Mouse (Mus musculus) hindbrain, embryonic 10.5 days (tissue): ENCODE data around the gene Nudt22. TPM values are rescaled to one million over a fixed set of nuclear protein-coding genes. Genes with fewer than 3 reads are reported as not detected.
A peak's percentile ranks its signal among the peaks of the same experiment; 100 is the strongest.

Source experiments
- DNase-seq: peaks from one replicate; pipeline ENCODE4 v3.0.0-alpha.2; 2017; ENCODE audit warnings: low spot score
- H3K27ac ChIP-seq: fragments of 300-500 bp; sonication (generic); 2 replicates; pipeline ENCODE4 v1.5.1; 2016; ENCODE audit warnings: mild to moderate bottlenecking, moderate library complexity
- H3K27me3 ChIP-seq: fragments of 300-500 bp; sonication (generic); 2 replicates; pipeline ENCODE4 v1.6.1; 2016; ENCODE audit warnings: mild to moderate bottlenecking; ENCODE audit not compliant: poor library complexity, insufficient read depth, severe bottlenecking
- H3K36me3 ChIP-seq: fragments of 300-500 bp; sonication (generic); 2 replicates; pipeline ENCODE4 v1.6.1; 2016; ENCODE audit warnings: mild to moderate bottlenecking, moderate library complexity
- H3K4me1 ChIP-seq: fragments of 300-500 bp; sonication (generic); replicated peaks from 2 replicates; pipeline ENCODE4 v1.6.1; 2016; ENCODE audit warnings: mild to moderate bottlenecking
- H3K4me3 ChIP-seq: fragments of 300-500 bp; sonication (generic); 2 replicates; pipeline ENCODE4 v1.5.1; 2016; ENCODE audit warnings: mild to moderate bottlenecking, moderate library complexity
- H3K9me3 ChIP-seq: fragments of 300-500 bp; sonication (generic); 2 replicates; pipeline ENCODE4 v1.6.1; 2016; ENCODE audit warnings: mild to moderate bottlenecking, moderate library complexity
- WGBS: fragments of 180-500 bp; shearing (Covaris S2); methylation state at CpG from one replicate; pipeline ENCODE4 v1.1.7; 2016; 5-methylcytosine and 5-hydroxymethylcytosine counted together
- polyA plus RNA-seq: library from polyadenylated mRNA; unstranded; fragments of >200 nt; fragmentation: Nextera tagmentation; extraction: Ambion mirVana; gene quantifications from 2 replicates; pipeline ENCODE4 v1.2.1, GENCODE M21; 2016

The Nudt22 gene
- polyA plus RNA-seq: 20.6 and 23.2 TPM in 2 replicates

DNA sequence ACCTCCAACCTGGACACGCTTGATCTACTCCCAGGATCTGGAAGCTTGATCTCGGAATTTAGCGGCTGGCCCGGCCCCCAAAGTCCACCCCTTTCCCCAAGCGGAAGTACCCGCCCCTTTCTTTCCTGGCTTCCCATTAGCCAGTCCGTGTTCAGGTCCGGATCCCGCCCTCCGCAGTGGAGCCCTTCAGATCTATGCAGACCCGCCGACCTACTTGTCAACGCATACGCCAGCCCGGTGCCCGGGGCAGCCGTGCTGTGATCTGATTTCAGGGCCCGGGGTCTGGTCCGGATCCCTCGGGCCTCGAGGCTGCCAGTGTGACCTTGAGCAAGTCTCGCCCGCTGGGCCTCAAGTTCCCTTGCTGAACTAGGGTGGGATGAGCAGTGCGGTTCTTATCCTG is at the start of gene Nudt22, which contains the start of gene Trpt1:
Nudt22 (minus strand) TSS at position 112 of the 400 bp plus-strand sequence.
Trpt1 (plus strand) TSS at position 126 of the 400 bp plus-strand sequence.
- peak within 1 kb of the TSS; percentile 90 for H3K27ac ChIP-seq
- H3K36me3 ChIP-seq: peaks cover 31% of the 10 kb centered on the region

DNA sequence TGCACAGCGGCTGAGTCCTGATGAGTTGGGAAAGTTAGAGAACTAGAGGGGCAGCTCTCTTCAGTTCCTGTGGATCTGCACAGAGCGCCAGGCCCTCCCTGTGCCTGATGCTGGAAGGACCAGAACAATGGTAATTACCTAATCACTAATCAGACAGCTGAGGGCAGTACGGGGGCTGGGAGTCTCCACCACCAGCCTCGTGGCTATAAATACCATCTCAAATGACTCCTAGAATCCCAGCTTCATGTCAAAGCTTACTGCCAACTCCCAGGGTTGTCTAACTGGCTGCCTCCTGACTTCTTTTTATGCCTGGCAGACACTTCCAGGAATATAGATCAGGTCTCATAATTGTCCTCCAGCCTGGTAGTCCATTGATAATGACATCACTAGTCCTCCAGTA is 48.8 kb upstream of the Nudt22 start:
- Histone ChIP-seq H3K4me1 (peaks cover 7% of the 10 kb centered on the region), H3K9me3 (no peaks in the 10 kb centered on the region), H3K4me3 (no peak overlapping the region), H3K36me3 (no peaks in the 10 kb centered on the region), H3K27ac (peak overlapping the region; percentile 23; the same call in 1 of the 2 replicates), H3K27me3 (no peaks in the 10 kb centered on the region)
- WGBS: 53% methylated on average over 4 of the region's 4 CpGs
- no peak for DNase-seq

More for the DNA sequence above, at the start of gene Nudt22, which contains the start of gene Trpt1:
- Histone ChIP-seq H3K4me1 (peaks cover 55% of the 10 kb centered on the region), H3K4me3 (peak within 1 kb of the TSS; percentile 72), H3K9me3 (no peaks in the 10 kb centered on the region), H3K27me3 (no peaks in the 10 kb centered on the region)
- DNase-seq: peak; percentile 90
- under 1% methylated on average over 24 of the region's 24 CpGs for WGBS

DNA sequence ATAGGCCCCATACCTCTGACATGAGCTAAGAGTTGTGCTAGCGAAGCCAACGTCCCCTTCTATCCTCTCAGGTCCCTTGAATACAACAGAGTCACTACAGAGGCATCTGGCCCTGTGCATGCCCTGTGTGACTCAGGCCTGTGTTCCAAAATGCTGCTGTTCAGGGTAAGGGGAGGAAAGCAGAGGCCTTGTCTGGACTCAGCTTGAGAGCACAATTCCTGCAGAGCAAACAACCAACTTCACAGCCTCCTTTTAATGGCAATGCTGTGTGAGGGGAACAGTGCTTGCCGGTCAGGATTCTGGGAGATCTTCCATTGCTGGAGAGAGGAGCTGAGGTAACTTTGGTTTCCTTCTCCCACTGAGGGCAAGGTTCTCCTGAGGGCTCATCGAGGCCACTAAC is 48.4 kb upstream of the Nudt22 start:
- Histone ChIP-seq H3K9me3 (no peaks in the 10 kb centered on the region), H3K27ac (peak overlapping the region; percentile 23; the same call in 1 of the 2 replicates), H3K4me3 (no peak overlapping the region), H3K27me3 (no peaks in the 10 kb centered on the region), H3K36me3 (no peaks in the 10 kb centered on the region), H3K4me1 (peaks cover 7% of the 10 kb centered on the region)
- no peak for DNase-seq
- WGBS: 68% methylated on average over 4 of the region's 4 CpGs

DNA sequence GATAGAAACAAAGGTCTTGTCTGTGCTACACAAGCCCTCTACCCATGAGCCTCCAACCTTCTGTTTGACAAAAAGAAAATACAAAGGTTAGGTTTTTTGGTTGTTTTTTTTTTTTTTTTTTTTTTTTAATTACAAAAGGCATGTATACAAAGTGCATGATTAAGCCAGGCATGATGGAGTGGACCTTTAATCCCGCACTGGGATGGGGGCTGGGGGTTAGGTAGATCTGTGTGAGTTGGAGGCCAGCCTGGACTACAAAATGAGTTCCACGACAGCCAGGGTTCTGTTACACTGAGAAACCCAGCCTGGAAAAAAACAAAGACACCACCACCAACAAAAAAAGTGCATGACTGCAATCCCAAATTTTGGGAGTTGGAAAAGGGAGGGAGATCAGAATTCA is 45.3 kb upstream of the Nudt22 start:
- H3K27ac ChIP-seq: peak overlapping the region; percentile 95; the same call in 1 of the 2 replicates

DNA sequence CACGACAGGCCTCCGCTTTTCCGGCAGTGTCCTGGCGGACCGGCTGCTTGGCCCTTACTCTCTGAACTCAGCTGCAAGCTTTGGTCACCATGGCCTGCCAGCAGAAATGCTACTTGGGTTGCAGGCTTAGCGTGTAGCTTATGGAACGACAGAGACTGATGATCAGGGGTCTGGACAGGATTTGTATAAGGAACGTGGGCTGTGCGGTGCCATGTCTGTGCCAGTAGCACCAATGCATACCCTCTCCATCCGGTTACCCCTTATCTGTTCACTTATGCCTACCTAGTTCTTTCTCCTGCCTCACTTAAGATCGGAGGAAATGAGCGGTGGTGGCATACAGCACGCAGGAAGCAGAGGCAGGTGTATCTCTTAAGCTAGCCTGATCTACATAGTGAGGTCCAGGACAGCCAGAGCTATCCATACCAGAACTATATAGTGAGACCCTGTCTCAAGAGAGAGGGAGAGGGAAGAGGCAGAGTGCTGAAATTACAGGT is 44.8 kb upstream of the Nudt22 start:
- 32% methylated on average over 13 of the region's 13 CpGs for WGBS
- Histone ChIP-seq H3K27ac (peak overlapping the region; percentile 95), H3K27me3 (no peaks in the 10 kb centered on the region), H3K4me3 (peak overlapping the region; percentile 94), H3K36me3 (peaks cover 25% of the 10 kb centered on the region), H3K4me1 (peaks cover 30% of the 10 kb centered on the region), H3K9me3 (no peaks in the 10 kb centered on the region)
- no peak for DNase-seq

More for the DNA sequence above, 45.3 kb upstream of the Nudt22 start:
- no peaks in the 10 kb centered on the region for H3K27me3 ChIP-seq
- no peaks in the 10 kb centered on the region for H3K9me3 ChIP-seq
- H3K36me3 ChIP-seq: peaks cover 24% of the 10 kb centered on the region
- WGBS: 90% methylated on average over 2 of the region's 2 CpGs
- DNase-seq: no peak
- peak overlapping the region; percentile 94 for H3K4me3 ChIP-seq
- peaks cover 30% of the 10 kb centered on the region for H3K4me1 ChIP-seq

DNA sequence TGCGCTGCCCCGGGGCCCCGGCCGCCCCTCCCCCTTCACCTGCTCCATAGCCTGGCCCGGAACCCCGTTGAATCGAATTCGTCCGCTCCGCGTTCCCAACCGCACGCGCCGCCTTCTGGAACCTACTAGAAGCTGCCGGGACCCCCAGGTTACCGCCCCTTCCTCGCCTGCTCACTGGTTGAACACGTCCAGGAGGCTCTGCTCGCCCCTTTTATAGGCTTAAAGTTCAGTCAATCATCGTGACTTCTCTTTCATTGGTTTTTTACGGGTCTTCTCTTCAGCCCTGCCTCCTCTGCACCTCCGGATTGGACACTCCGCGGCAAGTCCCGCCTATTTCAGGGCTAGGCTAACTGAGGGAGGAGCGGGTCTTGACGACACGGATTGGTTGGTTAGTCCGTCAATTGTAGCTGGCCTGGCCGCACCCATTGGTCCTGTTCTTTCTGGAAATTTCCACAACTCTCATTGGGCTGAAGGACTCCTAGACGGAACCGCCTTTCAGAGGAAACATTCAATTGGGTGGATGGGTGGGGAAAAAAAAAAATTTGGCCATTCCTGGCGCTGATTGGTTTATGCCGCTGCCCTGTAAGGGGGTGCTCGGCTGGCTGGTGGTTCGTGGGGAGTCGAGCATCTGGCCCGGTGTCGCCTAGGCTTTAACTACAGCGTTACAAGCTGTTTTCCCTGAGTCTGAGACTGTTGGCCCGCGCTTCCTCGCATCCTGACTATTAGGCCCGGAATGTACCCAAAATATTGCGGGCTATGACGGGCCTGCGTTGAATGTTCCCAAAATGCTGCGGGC is 44.1 kb upstream of the Nudt22 start, which contains the start of gene Stip1:
Stip1 (minus strand) TSS at position 127 of the 796 bp plus-strand sequence.
- Histone ChIP-seq H3K9me3 (no peaks in the 10 kb centered on the region), H3K27me3 (no peaks in the 10 kb centered on the region), H3K4me3 (peak within 1 kb of the TSS; percentile 94), H3K4me1 (peaks cover 30% of the 10 kb centered on the region), H3K36me3 (peaks cover 32% of the 10 kb centered on the region), H3K27ac (peak within 1 kb of the TSS; percentile 98)
- DNase-seq: peak; percentile 99
- under 1% methylated on average over 49 of the region's 49 CpGs for WGBS

DNA sequence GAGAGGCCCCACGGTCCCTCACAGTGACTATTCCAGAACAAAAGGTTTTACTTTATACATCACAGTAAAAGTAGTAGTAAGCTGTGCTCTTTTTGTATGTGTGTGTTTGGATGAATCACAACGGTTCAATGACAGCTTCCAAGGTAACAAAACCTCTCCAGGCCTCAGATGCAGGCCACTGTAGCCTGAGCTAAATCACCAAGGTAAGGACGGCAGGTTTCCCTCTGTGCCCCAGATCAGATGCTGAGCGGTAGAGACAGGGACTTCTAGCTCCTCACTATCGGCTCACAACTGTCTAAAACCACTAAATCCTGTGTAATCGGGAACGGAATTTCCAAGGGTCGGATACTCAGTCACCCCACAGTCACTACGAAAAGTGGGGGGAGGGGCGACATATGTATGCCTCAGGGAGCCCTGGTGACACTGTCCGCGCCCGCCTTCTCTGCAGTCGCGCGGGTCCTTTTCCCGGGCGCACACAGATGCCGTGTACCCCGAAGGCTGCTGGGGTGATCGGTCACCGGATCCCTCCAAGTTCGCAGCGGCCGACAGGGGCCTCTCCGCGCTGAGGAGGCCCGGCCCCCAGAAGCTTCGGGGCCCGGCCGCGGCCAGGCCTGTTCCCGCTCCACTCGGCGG is 43.3 kb upstream of the Nudt22 start:
- H3K27me3 ChIP-seq: no peaks in the 10 kb centered on the region
- 2% methylated on average over 35 of the region's 35 CpGs for WGBS
- H3K4me3 ChIP-seq: peak overlapping the region; percentile 94
- peak overlapping the region; percentile 98 for H3K27ac ChIP-seq
- peaks cover 30% of the 10 kb centered on the region for H3K4me1 ChIP-seq
- peak; percentile 66 for DNase-seq
- no peaks in the 10 kb centered on the region for H3K9me3 ChIP-seq
- peaks cover 40% of the 10 kb centered on the region for H3K36me3 ChIP-seq

DNA sequence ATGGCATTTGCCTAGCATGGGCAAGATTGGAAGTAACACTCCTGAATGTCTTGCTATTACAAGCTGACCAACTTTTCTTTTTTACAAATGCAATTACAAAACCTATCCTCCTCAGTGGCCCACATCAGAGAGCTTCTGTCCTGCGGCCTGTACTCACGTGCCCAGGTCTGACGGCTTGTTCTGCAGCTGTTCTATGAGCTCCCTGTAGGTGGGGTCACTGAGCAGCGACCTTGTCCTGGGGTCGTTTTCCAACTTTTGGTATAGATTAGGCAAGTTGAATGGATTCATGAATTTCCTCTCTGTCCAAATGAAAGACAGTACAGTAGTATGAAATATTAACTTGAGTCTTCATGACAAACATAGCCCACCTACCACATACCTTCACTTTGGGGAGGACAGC is 38.1 kb upstream of the Nudt22 start:
- Histone ChIP-seq H3K27me3 (no peaks in the 10 kb centered on the region), H3K4me3 (no peak overlapping the region), H3K9me3 (no peaks in the 10 kb centered on the region), H3K36me3 (peaks cover 91% of the 10 kb centered on the region), H3K27ac (no peak overlapping the region), H3K4me1 (peaks cover 21% of the 10 kb centered on the region)
- no peak for DNase-seq
- WGBS: 94% methylated on average over 5 of the region's 5 CpGs

DNA sequence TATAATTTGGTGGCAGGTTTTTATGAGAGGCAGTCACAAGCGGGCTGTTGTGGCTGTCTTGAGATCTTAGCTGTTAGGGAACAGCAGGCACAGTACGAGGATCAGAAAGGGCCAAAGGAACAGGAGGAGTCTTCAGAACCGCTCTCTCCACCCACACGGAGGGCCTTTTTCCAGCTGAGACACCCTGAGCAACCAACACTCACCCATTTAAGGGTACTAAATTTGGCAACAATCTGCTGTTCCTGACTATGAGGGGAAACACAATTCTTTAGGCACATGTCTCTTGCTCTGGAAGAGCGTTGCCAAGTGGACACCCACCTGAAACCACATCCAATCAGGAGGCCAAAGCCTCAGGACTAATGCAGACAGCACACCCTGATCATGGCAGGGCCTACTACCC is 33.6 kb upstream of the Nudt22 start:
- H3K4me1 ChIP-seq: no peaks in the 10 kb centered on the region
- no peak overlapping the region for H3K4me3 ChIP-seq
- no peaks in the 10 kb centered on the region for H3K27me3 ChIP-seq
- DNase-seq: no peak
- H3K9me3 ChIP-seq: no peaks in the 10 kb centered on the region
- 94% methylated on average over 5 of the region's 5 CpGs for WGBS
- H3K36me3 ChIP-seq: peaks cover 99% of the 10 kb centered on the region
- no peak overlapping the region for H3K27ac ChIP-seq

DNA sequence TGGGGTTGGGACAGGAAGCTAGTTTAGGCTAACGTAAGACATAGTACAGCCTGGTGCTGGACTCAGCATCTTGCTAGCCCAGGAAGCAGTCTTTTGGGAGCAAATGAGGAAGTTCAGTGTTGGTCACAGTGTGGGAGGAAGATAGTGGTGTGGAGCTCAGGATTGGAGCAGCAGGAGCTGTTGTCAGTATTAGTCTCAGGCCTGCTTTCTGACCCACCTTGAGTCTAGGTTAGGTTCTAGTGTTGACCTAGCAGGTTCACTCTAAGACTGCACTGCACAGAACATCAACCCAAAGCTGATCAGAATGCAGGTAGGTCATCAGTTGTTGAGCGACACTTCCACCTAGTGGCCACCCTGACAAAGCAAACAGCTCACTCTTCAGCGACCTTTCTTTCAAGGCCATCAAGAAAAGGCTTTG is 24.3 kb upstream of the Nudt22 start:
- Histone ChIP-seq H3K4me1 (no peaks in the 10 kb centered on the region), H3K9me3 (no peaks in the 10 kb centered on the region), H3K27me3 (no peaks in the 10 kb centered on the region), H3K36me3 (peaks cover 94% of the 10 kb centered on the region), H3K27ac (no peak overlapping the region), H3K4me3 (no peak overlapping the region)
- peak; percentile 40 for DNase-seq
- WGBS: 52% methylated on average over 3 of the region's 3 CpGs

DNA sequence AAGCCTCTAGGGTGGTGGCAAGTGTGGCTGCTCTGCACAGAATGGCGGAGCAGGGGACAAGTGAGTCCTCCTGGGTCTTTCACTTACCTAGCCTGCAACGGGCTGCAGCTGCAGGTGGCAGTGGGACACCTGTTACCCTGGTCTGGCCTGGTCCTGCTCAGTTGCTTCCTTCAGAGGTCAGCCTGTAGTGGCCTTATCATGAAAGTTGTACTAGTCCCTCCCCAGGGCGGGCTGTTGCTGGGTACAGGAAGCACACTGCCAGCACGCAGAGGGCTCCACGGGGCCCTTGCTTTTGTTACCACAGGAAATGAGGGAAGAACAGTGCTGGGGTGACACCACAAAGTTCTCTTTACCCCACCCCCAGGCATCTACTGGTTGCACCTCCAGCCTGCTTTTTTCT is 23.3 kb upstream of the Nudt22 start, which contains the start of gene Fermt3:
Fermt3 (minus strand) TSS at position 279 of the 400 bp plus-strand sequence.
- Histone ChIP-seq H3K36me3 (peaks cover 90% of the 10 kb centered on the region), H3K9me3 (no peaks in the 10 kb centered on the region), H3K27me3 (no peaks in the 10 kb centered on the region), H3K4me3 (no peak within 1 kb of the TSS; the same call in 1 of the 2 replicates), H3K27ac (no peak within 1 kb of the TSS), H3K4me1 (no peaks in the 10 kb centered on the region)
- WGBS: 91% methylated on average over 5 of the region's 5 CpGs
- no peak for DNase-seq

DNA sequence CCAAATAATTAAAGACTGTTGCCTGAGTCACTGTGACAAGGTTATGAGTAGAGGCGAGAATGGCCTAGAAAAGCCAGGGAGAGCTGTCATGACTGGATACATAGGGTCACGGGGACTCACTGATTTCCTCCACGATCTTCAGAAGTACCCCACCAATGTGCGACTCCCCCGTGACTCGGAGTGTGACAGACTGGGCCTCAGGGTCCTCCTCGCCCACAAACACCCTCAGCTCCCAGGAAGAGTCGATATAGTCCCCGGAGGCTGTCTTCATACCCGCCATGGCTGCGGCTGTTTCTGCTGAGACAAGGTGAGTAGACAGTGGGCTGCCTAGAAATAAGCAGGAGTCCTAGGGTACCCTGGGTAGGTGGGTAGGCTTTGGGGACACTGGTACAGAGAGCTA is 22.6 kb upstream of the Nudt22 start:
- Histone ChIP-seq H3K4me3 (no peak overlapping the region), H3K36me3 (peaks cover 90% of the 10 kb centered on the region)

More for the DNA sequence above, 22.6 kb upstream of the Nudt22 start:
- 89% methylated on average over 11 of the region's 11 CpGs for WGBS
- no peaks in the 10 kb centered on the region for H3K9me3 ChIP-seq
- H3K27me3 ChIP-seq: no peaks in the 10 kb centered on the region
- H3K27ac ChIP-seq: no peak overlapping the region
- no peak for DNase-seq
- H3K4me1 ChIP-seq: no peaks in the 10 kb centered on the region
